Mouse (Mus musculus) MEL (cell line): Measurements from ENCODE around the gene Mafb. TPM values are rescaled to one million over a fixed set of nuclear protein-coding genes. Genes with fewer than 3 reads are reported as not detected.
A peak's percentile ranks its signal among the peaks of the same experiment; 100 is the strongest.

Experiments
- DNase-seq: peaks from one replicate; pipeline ENCODE4 v3.0.0; 2011; ENCODE audit warnings: low read depth, low spot score
- H3K27ac ChIP-seq: 2 replicates; pipeline ENCODE4 v1.5.1; 2012; ENCODE audit warnings: low read depth, mild to moderate bottlenecking, control low read depth, low read length, moderate library complexity; ENCODE audit not compliant: control insufficient read depth
- H3K27me3 ChIP-seq, 2 experiments: fragments of 150-350 bp in 1 of 2; sonication (generic) in 1 of 2; 2 replicates each; pipeline ENCODE4 v1.6.1; 2012; ENCODE audit warnings: low read length in 2 of 2, mild to moderate bottlenecking in 2 of 2, improper control_type of control experiment in 1 of 2, moderate library complexity in 1 of 2; ENCODE audit not compliant: insufficient read depth in 2 of 2, control insufficient read depth in 1 of 2
- H3K36me3 ChIP-seq, 2 experiments: 2 replicates each; pipeline ENCODE4 v1.6.1; 2012 to 2014; ENCODE audit warnings: low read length in 2 of 2, improper control_type of control experiment in 1 of 2, inconsistent platforms in 1 of 2, mild to moderate bottlenecking in 1 of 2; ENCODE audit not compliant: insufficient read depth in 2 of 2, control insufficient read depth in 1 of 2
- H3K4me1 ChIP-seq, 2 experiments: fragments of 150-350 bp in 1 of 2; sonication (generic) in 1 of 2; 2 replicates each; pipeline ENCODE4 v1.6.1; 2012; ENCODE audit warnings: low read length in 2 of 2, improper control_type of control experiment in 1 of 2, mild to moderate bottlenecking in 1 of 2; ENCODE audit not compliant: insufficient read depth in 2 of 2, control insufficient read depth in 1 of 2
- H3K4me3 ChIP-seq, 2 experiments: fragments of 150-350 bp in 1 of 2; sonication (generic) in 1 of 2; 2 replicates each; pipeline ENCODE4 v1.5.1; 2012; ENCODE audit warnings: low read depth in 2 of 2, low read length in 2 of 2, mild to moderate bottlenecking in 2 of 2, moderate library complexity in 2 of 2, control low read depth in 1 of 2, improper control_type of control experiment in 1 of 2; ENCODE audit not compliant: control insufficient read depth in 1 of 2, insufficient read depth in 1 of 2
- H3K79me2 ChIP-seq: 2 replicates; pipeline ENCODE4 v1.6.1; 2012; ENCODE audit warnings: mild to moderate bottlenecking, low read length, moderate library complexity; ENCODE audit not compliant: control insufficient read depth, poor library complexity, insufficient read depth
- H3K9ac ChIP-seq: 2 replicates; pipeline ENCODE4 v1.6.1; 2012; ENCODE audit warnings: low read depth, mild to moderate bottlenecking, control low read depth, low read length, moderate library complexity; ENCODE audit not compliant: control insufficient read depth, poor library complexity, severe bottlenecking
- H3K9me3 ChIP-seq: fragments of 150-350 bp; sonication (generic); replicated peaks from 2 replicates; pipeline ENCODE4 v1.6.1; 2012; ENCODE audit warnings: mild to moderate bottlenecking, low read length, improper control_type of control experiment, moderate library complexity; ENCODE audit not compliant: insufficient read depth
- CHD2 ChIP-seq: IDR thresholded peaks from 2 replicates; pipeline ENCODE4 v1.6.1; 2011; ENCODE audit warnings: low read length, improper control_type of control experiment
- CTCF ChIP-seq, 3 experiments: IDR thresholded peaks in 2 of 3; conservative IDR thresholded peaks in 1 of 3; 2 replicates each; pipeline ENCODE4 v1.5.1; 2011 to 2012; ENCODE audit warnings: low read length in 3 of 3, low read depth in 2 of 3, mild to moderate bottlenecking in 2 of 3, improper control_type of control experiment in 1 of 3, inconsistent platforms in 1 of 3, mixed read lengths in 1 of 3, moderate library complexity in 1 of 3; ENCODE audit not compliant: control insufficient read depth in 1 of 3, insufficient read depth in 1 of 3, poor library complexity in 1 of 3, severe bottlenecking in 1 of 3
- GATA1 ChIP-seq: IDR thresholded peaks from 2 replicates; pipeline ENCODE4 v1.6.1; 2011; ENCODE audit warnings: low read depth, low read length, improper control_type of control experiment
- HCFC1 ChIP-seq: IDR thresholded peaks from 2 replicates; pipeline ENCODE4 v1.6.1; 2012; ENCODE audit warnings: low read depth, mild to moderate bottlenecking, inconsistent platforms, low read length, improper control_type of control experiment, moderate library complexity
- MAX ChIP-seq: IDR thresholded peaks from 2 replicates; pipeline ENCODE4 v1.6.1; 2011; ENCODE audit warnings: low read length, improper control_type of control experiment
- MAZ ChIP-seq: IDR thresholded peaks from 2 replicates; pipeline ENCODE4 v1.6.1; 2012; ENCODE audit warnings: low read depth, mild to moderate bottlenecking, inconsistent platforms, low read length, improper control_type of control experiment
- MXI1 ChIP-seq: IDR thresholded peaks from 2 replicates; pipeline ENCODE4 v1.6.1; 2011; ENCODE audit warnings: mild to moderate bottlenecking, low read depth, low read length, improper control_type of control experiment
- POLR2A ChIP-seq, 2 experiments: IDR thresholded peaks; 2 replicates each; pipeline ENCODE4 v1.6.1; 2011 to 2012; ENCODE audit warnings: low read length in 2 of 2, mild to moderate bottlenecking in 2 of 2, control low read depth in 1 of 2, improper control_type of control experiment in 1 of 2, low read depth in 1 of 2, moderate library complexity in 1 of 2; ENCODE audit not compliant: control insufficient read depth in 1 of 2, insufficient read depth in 1 of 2, poor library complexity in 1 of 2
- POLR2AphosphoS2 ChIP-seq: IDR thresholded peaks from 2 replicates; pipeline ENCODE4 v1.6.1; 2011; ENCODE audit warnings: low read length, improper control_type of control experiment
- RAD21 ChIP-seq: IDR thresholded peaks from 2 replicates; pipeline ENCODE4 v1.6.1; 2011; ENCODE audit warnings: mild to moderate bottlenecking, low read depth, low read length, improper control_type of control experiment
- RCOR1 ChIP-seq: IDR thresholded peaks from 2 replicates; pipeline ENCODE4 v1.6.1; 2012; ENCODE audit warnings: low read depth, mild to moderate bottlenecking, inconsistent platforms, low read length, improper control_type of control experiment
- SIN3A ChIP-seq: IDR thresholded peaks from 2 replicates; pipeline ENCODE4 v1.6.1; 2012; ENCODE audit warnings: low read length, improper control_type of control experiment, inconsistent platforms
- SMC3 ChIP-seq: IDR thresholded peaks from 2 replicates; pipeline ENCODE4 v1.6.1; 2011; ENCODE audit warnings: low read depth, low read length, improper control_type of control experiment
- TAL1 ChIP-seq: IDR thresholded peaks from 2 replicates; pipeline ENCODE4 v1.6.1; 2012; ENCODE audit warnings: mild to moderate bottlenecking, inconsistent platforms, low read length, moderate library complexity, mixed read lengths
- TBP ChIP-seq: IDR thresholded peaks from 2 replicates; pipeline ENCODE4 v1.8.0; 2011; ENCODE audit warnings: low read depth, low read length, improper control_type of control experiment
- UBTF ChIP-seq: IDR thresholded peaks from 2 replicates; pipeline ENCODE4 v1.6.1; 2012; ENCODE audit warnings: low read depth, mild to moderate bottlenecking, inconsistent platforms, low read length, improper control_type of control experiment, moderate library complexity, borderline replicate concordance; ENCODE audit not compliant: insufficient read depth
- USF1 ChIP-seq: IDR thresholded peaks from 2 replicates; pipeline ENCODE4 v1.6.1; 2014; ENCODE audit warnings: low read depth, mild to moderate bottlenecking, inconsistent platforms, low read length, improper control_type of control experiment, moderate library complexity
- USF2 ChIP-seq, 2 experiments: IDR thresholded peaks; 2 replicates each; pipeline ENCODE4 v1.6.1; 2011 to 2012; ENCODE audit warnings: improper control_type of control experiment in 2 of 2, low read length in 2 of 2, borderline replicate concordance in 1 of 2, inconsistent platforms in 1 of 2, low read depth in 1 of 2, mild to moderate bottlenecking in 1 of 2; ENCODE audit not compliant: insufficient read depth in 1 of 2
- ZMIZ1 ChIP-seq: IDR thresholded peaks from 2 replicates; pipeline ENCODE4 v1.6.1; 2012; ENCODE audit warnings: low read depth, mild to moderate bottlenecking, inconsistent platforms, low read length, improper control_type of control experiment, moderate library complexity
- ZNF384 ChIP-seq: IDR thresholded peaks from 2 replicates; pipeline ENCODE4 v1.6.1; 2012; ENCODE audit warnings: low read depth, mild to moderate bottlenecking, inconsistent platforms, low read length, improper control_type of control experiment
- polyA plus RNA-seq, 2 experiments: library from polyadenylated mRNA; stranded (reverse) in 1 of 2; unstranded in 1 of 2; fragments of >175 nt in 1 of 2; fragments of >200 nt in 1 of 2; gene quantifications; 2 replicates each; pipeline versions ENCODE4 v1.2.1 to v1.2.4; 2012; ENCODE audit warnings: low replicate concordance in 2 of 2, low read depth in 1 of 2; ENCODE audit not compliant: insufficient read length in 2 of 2, insufficient read depth in 1 of 2, missing spikeins in 1 of 2
- total RNA-seq: library from RNA; depleted of rRNA; stranded (reverse); fragments of 300-350 nt; gene quantifications from 2 replicates; pipeline ENCODE4 v1.2.3, GENCODE M21; 2012

Mafb gene
- total and polyA plus RNA-seq, 3 experiments, result not detected

DNA sequence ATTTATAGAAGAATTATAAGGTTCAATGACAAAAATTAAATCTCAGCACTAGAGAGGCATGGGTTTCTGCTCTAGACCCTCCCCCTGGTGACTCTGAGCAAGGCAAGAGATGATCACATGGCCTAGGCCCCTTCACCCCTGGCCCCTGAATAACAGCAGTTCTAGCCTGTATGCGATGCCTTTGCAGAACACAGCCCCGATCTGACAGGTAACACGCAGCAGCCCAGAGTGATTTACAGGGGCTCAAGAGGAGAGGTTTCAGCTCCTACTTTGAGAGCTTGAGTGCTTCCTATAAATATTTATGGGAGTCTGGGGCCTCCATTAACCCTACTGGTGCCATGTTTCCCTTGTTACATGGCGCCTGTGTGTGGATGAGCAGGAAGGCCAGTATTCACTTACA, 9.4 kb downstream of the Mafb start:
- no peak overlapping the region for H3K4me3 ChIP-seq
- no peaks in the 10 kb centered on the region for H3K27me3 ChIP-seq
- no peaks in the 10 kb centered on the region for H3K4me1 ChIP-seq
- H3K36me3 ChIP-seq, result no peaks in the 10 kb centered on the region
- H3K9ac ChIP-seq, result no peak overlapping the region
- no peak for DNase-seq
- no peaks in the 10 kb centered on the region for H3K79me2 ChIP-seq
- H3K9me3 ChIP-seq, result no peaks in the 10 kb centered on the region
- TF ChIP-seq MXI1 (no peak), ZMIZ1 (no peak), UBTF (no peak), SMC3 (no peak), MAX (no peak), ZNF384 (no peak), USF1 (no peak), HCFC1 (no peak), RCOR1 (no peak), TAL1 (no peak), SIN3A (no peak), GATA1 (no peak), TBP (no peak), RAD21 (no peak), MAZ (no peak), POLR2A (IDR thresholded peaks at IDR 0.05; ENCODE audit: control insufficient read depth in 1 of 2, insufficient read depth in 1 of 2, low read depth in 1 of 2, low read length in 2 of 2, poor library complexity in 1 of 2) (no peak)
- H3K27ac ChIP-seq, result no peak overlapping the region

DNA sequence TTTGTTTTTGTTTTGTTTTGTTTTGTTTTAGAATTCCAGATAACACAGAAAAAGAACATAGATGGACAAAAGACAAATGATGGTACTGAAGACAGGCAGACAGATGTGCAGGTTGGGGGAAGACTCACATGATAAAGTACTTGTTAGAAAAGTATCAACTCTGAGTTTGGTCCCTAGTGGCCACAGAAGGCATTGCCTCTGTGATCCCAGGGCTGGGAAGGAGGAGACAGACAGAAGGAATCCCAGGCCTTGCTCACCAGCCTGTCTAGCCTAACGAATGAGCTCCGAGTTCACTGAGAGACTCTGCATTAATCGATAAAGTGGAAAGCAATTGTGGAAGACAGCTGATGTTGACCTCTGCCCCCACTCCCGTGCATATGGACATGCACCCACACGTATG, 10.7 kb downstream of the Mafb start:
- 0 out of 6 replicates have a peak, but pooled peaks of 1 of the 3 experiments have one; percentile 12 for TF ChIP-seq CTCF (IDR thresholded peaks at IDR 0.05 in 2 of 3, conservative IDR thresholded peaks at IDR 0.05 in 1 of 3; ENCODE audit: control insufficient read depth in 1 of 3, insufficient read depth in 1 of 3, low read depth in 2 of 3, low read length in 3 of 3, poor library complexity in 1 of 3, severe bottlenecking in 1 of 3)
- no peak for TF ChIP-seq GATA1
- TF ChIP-seq, all 39 proteins: peak for 1
- H3K9me3 ChIP-seq, result no peaks in the 10 kb centered on the region
- no peaks in the 10 kb centered on the region for H3K4me1 ChIP-seq
- no peaks in the 10 kb centered on the region for H3K79me2 ChIP-seq
- DNase-seq, result peak; percentile 3
- H3K27ac ChIP-seq, result no peak overlapping the region
- H3K36me3 ChIP-seq, result no peaks in the 10 kb centered on the region
- no peaks in the 10 kb centered on the region for H3K27me3 ChIP-seq
- H3K9ac ChIP-seq, result no peak overlapping the region
- no peak overlapping the region for H3K4me3 ChIP-seq

DNA sequence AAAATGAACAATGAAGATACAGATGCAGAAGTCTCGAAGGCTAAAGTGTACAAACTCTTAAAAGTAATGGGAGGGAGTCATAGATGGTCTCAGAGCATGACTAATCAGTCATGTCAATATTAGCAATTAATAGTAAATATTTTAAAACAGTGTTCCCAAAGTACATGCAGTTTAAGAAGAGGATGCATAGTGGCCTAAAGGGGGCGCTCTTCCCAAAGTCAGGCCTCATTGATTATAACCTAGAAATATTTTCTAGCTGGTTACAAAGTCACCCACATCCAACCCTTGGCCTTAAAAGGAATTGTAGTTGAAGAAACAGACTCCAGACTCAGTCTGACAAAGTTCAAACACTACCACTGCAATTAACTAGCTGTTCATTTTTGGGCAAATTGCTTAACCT, 12.5 kb downstream of the Mafb start:
- H3K9ac ChIP-seq, result no peak overlapping the region
- TF ChIP-seq POLR2AphosphoS2 (no peak), ZMIZ1 (no peak), SMC3 (no peak), USF2 (IDR thresholded peaks at IDR 0.05; ENCODE audit: borderline replicate concordance in 1 of 2, insufficient read depth in 1 of 2, low read depth in 1 of 2, low read length in 2 of 2) (no peak), CTCF (IDR thresholded peaks at IDR 0.05 in 2 of 3, conservative IDR thresholded peaks at IDR 0.05 in 1 of 3; ENCODE audit: control insufficient read depth in 1 of 3, insufficient read depth in 1 of 3, low read depth in 2 of 3, low read length in 3 of 3, poor library complexity in 1 of 3, severe bottlenecking in 1 of 3) (no peak), CHD2 (no peak), SIN3A (no peak), GATA1 (no peak)
- H3K27me3 ChIP-seq, result no peaks in the 10 kb centered on the region
- no peak overlapping the region for H3K27ac ChIP-seq
- H3K79me2 ChIP-seq, result no peaks in the 10 kb centered on the region
- H3K4me3 ChIP-seq, result no peak overlapping the region
- H3K36me3 ChIP-seq, result no peaks in the 10 kb centered on the region
- no peak for DNase-seq
- H3K4me1 ChIP-seq, result no peaks in the 10 kb centered on the region
- no peaks in the 10 kb centered on the region for H3K9me3 ChIP-seq
